Mouse (Mus musculus): Measurements from ENCODE around the gene Pcp4. TPM values are rescaled to one million over a fixed set of nuclear protein-coding genes. Genes with fewer than 3 reads are reported as not detected.

Gene Pcp4
- polyA plus RNA-seq, 1 experiment from 2014 or later: 19.6 TPM

DNA sequence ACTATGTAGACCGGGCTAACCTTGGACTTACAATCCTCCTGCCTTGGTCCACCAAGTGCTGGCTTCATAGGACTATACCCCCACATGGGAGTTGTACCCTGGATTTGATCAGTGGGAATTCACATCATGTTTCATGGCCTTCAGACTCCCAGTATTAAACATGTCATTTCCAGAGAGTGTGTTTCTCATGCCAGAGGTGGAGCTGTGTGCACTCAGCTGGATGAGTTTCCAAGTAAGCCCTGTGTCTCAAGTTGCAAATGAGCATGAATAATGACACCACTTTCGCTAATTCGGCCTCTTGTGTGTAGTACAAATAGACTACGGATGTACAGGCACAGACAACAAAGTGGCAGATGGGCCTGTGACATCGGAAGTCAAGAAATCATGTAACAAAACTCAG is 20.6 kb downstream of the Pcp4 start:
- no peaks in the 10 kb centered on the region for H3K9me3 ChIP-seq
- no peak overlapping the region for H3K4me3 ChIP-seq
- ATAC-seq (ENCODE audit: insufficient number of reproducible peaks, insufficient read depth, low FRiP score, low TSS enrichment): no peak
- H3K27ac ChIP-seq: no peak overlapping the region
- H3K27me3 ChIP-seq: no peaks in the 10 kb centered on the region; the same call in 1 of the 2 replicates
- WGBS: 71% methylated on average over 5 of the region's 5 CpGs
- no peak overlapping the region for H3K4me2 ChIP-seq (replicated peaks)
- H3K4me1 ChIP-seq: no peaks in the 10 kb centered on the region
- no peaks in the 10 kb centered on the region for H3K36me3 ChIP-seq
- H3K9ac ChIP-seq: no peak overlapping the region

DNA sequence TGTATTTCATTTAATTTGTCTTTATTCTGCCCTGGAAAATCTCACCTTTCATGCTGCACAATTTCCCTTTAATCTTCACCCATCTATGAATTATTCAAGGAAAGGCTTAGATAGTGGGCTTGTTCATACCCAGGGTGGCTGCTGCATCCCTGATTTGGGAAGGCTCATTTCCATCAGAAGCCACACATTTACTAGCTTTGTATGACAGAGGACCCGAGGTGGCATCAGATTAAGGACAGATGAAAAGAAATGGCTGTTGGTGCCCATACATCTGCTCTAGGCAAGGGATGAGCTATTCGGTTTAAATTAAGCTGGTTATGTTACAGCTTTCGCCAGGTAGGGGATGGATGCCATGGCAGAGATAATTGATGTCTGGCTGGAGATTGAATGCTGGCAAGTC is 24.1 kb downstream of the Pcp4 start:
- no peak for ATAC-seq (ENCODE audit: insufficient number of reproducible peaks, insufficient read depth, low FRiP score, low TSS enrichment)
- no peak overlapping the region for H3K4me3 ChIP-seq
- no peaks in the 10 kb centered on the region; the same call in 1 of the 2 replicates for H3K27me3 ChIP-seq
- H3K27ac ChIP-seq: no peak overlapping the region
- H3K9ac ChIP-seq: no peak overlapping the region
- 82% methylated on average over 3 of the region's 3 CpGs for WGBS
- no peak overlapping the region for H3K4me2 ChIP-seq (replicated peaks)
- no peaks in the 10 kb centered on the region for H3K4me1 ChIP-seq
- H3K36me3 ChIP-seq: no peaks in the 10 kb centered on the region
- H3K9me3 ChIP-seq: no peaks in the 10 kb centered on the region

DNA sequence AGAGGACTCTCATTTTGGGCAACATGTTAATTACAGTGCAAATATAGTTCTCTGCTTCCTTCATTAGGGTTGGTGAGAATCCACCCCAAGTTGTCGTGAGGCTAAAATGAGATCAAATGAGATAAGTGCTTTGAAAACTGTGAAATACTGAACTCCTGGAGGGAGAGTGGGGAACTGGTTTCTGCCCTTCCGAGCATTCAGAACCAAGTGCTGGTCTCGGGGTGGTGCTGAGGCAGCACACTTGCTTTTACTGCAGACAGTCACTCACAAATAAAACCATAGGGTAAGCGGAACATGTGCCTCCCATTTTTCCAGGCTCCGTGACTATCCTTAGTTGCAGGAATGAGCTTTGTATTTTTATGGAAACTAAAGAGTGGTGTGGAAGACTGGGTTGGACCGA is 26.7 kb downstream of the Pcp4 start:
- H3K27ac ChIP-seq: no peak overlapping the region
- no peaks in the 10 kb centered on the region; the same call in 1 of the 2 replicates for H3K27me3 ChIP-seq
- H3K9ac ChIP-seq: no peak overlapping the region
- no peak for ATAC-seq (ENCODE audit: insufficient number of reproducible peaks, insufficient read depth, low FRiP score, low TSS enrichment)
- WGBS: 74% methylated on average over 6 of the region's 6 CpGs
- no peak overlapping the region for H3K4me3 ChIP-seq
- H3K9me3 ChIP-seq: no peaks in the 10 kb centered on the region
- H3K4me1 ChIP-seq: no peaks in the 10 kb centered on the region
- no peaks in the 10 kb centered on the region for H3K36me3 ChIP-seq
- no peak overlapping the region for H3K4me2 ChIP-seq (replicated peaks)

DNA sequence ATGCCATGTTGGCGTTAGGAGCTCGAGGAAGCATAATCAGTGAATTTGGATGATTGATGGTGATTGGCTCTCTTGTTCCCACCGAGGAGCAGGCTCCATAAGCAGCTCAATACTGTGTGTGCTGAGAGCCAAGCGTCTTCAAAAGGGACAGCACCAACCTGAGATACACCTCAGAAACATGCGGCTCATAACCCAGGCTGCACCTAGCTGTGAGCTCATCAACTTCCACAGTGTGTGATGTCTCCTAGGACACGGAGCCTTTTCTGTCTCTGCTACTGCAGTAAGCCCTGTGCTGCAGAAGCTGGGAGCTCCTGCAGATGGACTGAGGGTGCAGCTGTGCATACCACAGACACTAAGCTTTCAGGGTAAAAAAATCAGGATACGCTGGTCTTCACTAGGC is 31.5 kb downstream of the Pcp4 start:
- no peak overlapping the region for H3K4me3 ChIP-seq
- WGBS: 71% methylated on average over 7 of the region's 7 CpGs
- no peak overlapping the region for H3K4me2 ChIP-seq (replicated peaks)
- H3K27me3 ChIP-seq: no peaks in the 10 kb centered on the region
- no peaks in the 10 kb centered on the region for H3K9me3 ChIP-seq
- H3K4me1 ChIP-seq: no peaks in the 10 kb centered on the region
- ATAC-seq (ENCODE audit: insufficient number of reproducible peaks, insufficient read depth, low FRiP score, low TSS enrichment): no peak
- no peaks in the 10 kb centered on the region for H3K36me3 ChIP-seq
- no peak overlapping the region for H3K27ac ChIP-seq
- no peak overlapping the region for H3K9ac ChIP-seq

DNA sequence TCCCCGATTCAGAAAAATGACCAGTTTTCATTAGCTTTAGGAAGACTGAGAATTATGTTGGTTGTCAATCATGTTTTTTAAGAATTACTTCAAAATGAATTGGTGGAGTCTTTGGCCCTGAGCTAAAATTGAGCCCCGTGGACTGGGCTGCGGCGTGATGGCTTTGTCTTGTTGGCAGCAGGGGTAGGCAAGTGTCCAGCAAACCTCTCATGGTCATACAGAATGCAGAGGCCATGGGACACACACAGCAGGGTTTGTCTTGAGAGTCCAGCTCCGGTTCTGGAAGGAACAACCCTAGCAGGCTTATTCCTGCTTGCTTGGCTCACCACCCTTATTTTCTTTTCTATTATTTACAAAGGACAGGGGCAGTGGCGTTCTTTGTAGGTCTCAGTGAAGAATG is 33.8 kb downstream of the Pcp4 start:
- Histone ChIP-seq H3K9ac (no peak overlapping the region), H3K27ac (no peak overlapping the region), H3K4me2 (replicated peaks) (no peak overlapping the region), H3K9me3 (no peaks in the 10 kb centered on the region), H3K4me3 (no peak overlapping the region), H3K36me3 (no peaks in the 10 kb centered on the region), H3K27me3 (no peaks in the 10 kb centered on the region), H3K4me1 (no peaks in the 10 kb centered on the region)
- 82% methylated on average over 6 of the region's 6 CpGs for WGBS
- no peak for ATAC-seq (ENCODE audit: insufficient number of reproducible peaks, insufficient read depth, low FRiP score, low TSS enrichment)

DNA sequence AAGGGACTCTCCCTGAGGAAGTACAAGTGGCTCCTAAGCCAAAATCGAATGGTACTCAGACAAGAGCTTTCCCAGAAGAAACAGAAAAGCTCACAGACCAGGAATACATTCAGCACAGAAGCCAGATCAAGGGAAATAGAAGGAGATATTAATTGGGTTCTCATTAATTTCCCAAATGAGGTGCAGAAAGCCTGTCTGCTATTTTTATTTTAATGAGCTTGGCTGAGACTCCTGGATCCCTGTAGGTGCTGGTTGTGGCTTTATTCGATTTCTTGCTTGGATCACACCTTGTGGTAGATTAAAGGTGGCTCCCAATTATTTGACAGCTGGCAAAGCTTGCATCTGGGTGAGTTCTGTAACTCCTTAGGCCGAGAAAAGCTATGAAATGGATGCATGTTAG is 35.2 kb downstream of the Pcp4 start:
- Histone ChIP-seq H3K27me3 (no peaks in the 10 kb centered on the region), H3K36me3 (no peaks in the 10 kb centered on the region), H3K4me2 (replicated peaks) (no peak overlapping the region), H3K9ac (no peak overlapping the region), H3K9me3 (no peaks in the 10 kb centered on the region), H3K4me3 (no peak overlapping the region), H3K27ac (no peak overlapping the region), H3K4me1 (no peaks in the 10 kb centered on the region)
- WGBS: 75% methylated on average over 3 of the region's 3 CpGs
- no peak for ATAC-seq (ENCODE audit: insufficient number of reproducible peaks, insufficient read depth, low FRiP score, low TSS enrichment)

DNA sequence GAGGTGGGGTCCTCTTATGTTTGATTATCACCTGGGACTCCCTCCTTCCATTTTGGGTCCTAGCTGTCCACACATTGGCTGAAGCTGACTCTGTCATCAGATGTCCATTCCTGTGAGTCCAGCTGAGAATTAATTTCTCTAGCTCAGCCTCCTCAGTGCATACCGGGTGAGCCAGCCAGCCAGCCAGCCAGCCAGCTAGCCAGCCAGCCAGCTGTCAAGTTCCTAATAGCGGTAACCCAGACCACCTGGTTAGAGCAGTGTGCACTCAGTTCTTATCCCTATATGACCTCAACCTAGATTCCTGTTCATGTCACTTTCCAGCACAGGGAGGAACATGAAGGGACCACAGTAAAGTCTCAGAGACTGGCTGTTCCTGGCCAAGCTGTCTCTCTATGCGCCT is 47.1 kb downstream of the Pcp4 start:
- no peak for ATAC-seq (ENCODE audit: insufficient number of reproducible peaks, insufficient read depth, low FRiP score, low TSS enrichment)
- H3K27me3 ChIP-seq: no peaks in the 10 kb centered on the region
- H3K4me3 ChIP-seq: no peak overlapping the region
- 65% methylated on average over 3 of the region's 3 CpGs for WGBS
- H3K27ac ChIP-seq: no peak overlapping the region
- no peaks in the 10 kb centered on the region for H3K36me3 ChIP-seq
- no peak overlapping the region for H3K4me2 ChIP-seq (replicated peaks)
- H3K9ac ChIP-seq: no peak overlapping the region
- H3K4me1 ChIP-seq: no peaks in the 10 kb centered on the region
- H3K9me3 ChIP-seq: no peaks in the 10 kb centered on the region

DNA sequence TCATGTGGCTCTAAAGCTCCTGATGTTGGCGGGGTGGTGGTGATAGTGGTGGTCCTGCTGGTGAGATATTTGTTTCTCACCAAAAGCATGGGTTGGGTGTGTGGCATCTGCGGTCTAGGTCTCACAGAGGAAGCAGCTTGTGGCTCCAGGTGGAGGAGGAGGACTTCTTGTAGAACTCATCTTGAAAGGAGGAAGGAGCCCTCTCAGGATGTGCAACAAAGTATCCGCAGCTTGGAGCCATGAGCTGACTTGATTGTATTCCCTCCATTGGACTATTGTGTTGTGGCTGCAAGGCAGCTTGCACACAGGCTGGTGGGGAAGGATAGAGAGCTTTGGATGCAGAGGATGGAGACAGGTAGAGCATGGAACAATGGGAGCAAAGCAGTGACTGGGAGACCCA is 60.1 kb downstream of the Pcp4 start:
- H3K36me3 ChIP-seq: no peaks in the 10 kb centered on the region
- 87% methylated on average over 3 of the region's 3 CpGs for WGBS
- no peak overlapping the region for H3K27ac ChIP-seq
- H3K9ac ChIP-seq: no peak overlapping the region
- H3K27me3 ChIP-seq: no peaks in the 10 kb centered on the region
- H3K4me1 ChIP-seq: no peaks in the 10 kb centered on the region
- no peak for ATAC-seq (ENCODE audit: insufficient number of reproducible peaks, insufficient read depth, low FRiP score, low TSS enrichment)
- H3K4me3 ChIP-seq: no peak overlapping the region
- no peak overlapping the region for H3K4me2 ChIP-seq (replicated peaks)
- H3K9me3 ChIP-seq: no peaks in the 10 kb centered on the region

DNA sequence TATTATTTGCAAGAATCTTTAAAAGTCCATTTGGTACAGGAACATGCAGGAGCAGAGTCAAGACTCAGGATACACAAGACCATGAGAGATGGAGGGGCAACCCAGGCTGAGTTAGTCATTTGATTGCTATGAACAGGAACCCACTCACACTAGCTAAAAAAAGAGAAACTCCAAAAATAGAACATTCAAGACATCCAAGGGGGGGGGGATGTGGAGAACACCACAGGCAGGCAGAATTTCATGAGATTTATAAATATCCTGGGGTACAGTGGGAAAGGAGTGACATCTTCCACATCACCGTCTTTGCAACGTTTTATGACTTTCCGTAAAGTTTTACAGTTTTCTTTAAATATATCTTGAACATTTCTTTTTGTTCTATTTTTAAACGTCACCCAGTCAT is 61.1 kb downstream of the Pcp4 start:
- no peak overlapping the region for H3K27ac ChIP-seq
- 91% methylated on average over 4 of the region's 4 CpGs for WGBS
- H3K9me3 ChIP-seq: no peaks in the 10 kb centered on the region
- H3K36me3 ChIP-seq: no peaks in the 10 kb centered on the region
- no peak overlapping the region for H3K9ac ChIP-seq
- H3K4me3 ChIP-seq: no peak overlapping the region
- no peaks in the 10 kb centered on the region for H3K4me1 ChIP-seq
- ATAC-seq (ENCODE audit: insufficient number of reproducible peaks, insufficient read depth, low FRiP score, low TSS enrichment): no peak
- no peaks in the 10 kb centered on the region for H3K27me3 ChIP-seq
- H3K4me2 ChIP-seq (replicated peaks): no peak overlapping the region

DNA sequence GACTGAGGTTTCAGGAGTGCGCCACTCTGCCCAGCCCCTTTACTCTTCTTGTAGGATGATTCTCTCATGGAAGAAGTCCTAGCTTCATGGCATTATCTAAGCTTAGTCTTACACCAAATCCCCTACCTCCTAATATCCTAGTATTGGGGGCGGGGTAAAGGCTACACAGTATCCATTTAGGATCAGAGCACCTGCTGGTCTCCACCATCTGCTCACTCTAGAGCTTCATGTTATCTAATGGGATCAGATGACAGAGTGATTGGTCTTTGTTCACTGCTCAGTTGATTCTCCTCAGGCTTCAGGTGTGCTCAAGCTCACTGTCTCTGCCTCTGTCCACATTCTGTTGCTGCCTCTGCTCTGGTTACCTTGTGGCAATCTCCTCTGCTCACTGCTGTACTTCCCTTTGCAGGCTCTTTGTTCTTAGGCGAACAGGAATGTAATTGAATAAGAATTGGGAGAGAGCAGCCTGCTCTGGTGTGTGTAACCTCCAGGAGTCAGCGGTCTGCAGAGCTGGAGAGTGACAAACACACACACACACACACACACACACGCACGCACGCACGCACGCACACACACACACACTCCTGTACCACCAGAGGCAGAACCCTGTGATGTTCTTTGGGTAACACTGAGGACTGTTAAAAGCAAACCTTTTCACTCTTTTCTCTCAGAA is 62.6 kb downstream of the Pcp4 start:
- Histone ChIP-seq H3K4me2 (replicated peaks) (no peak overlapping the region), H3K9me3 (no peaks in the 10 kb centered on the region), H3K27ac (no peak overlapping the region), H3K4me3 (no peak overlapping the region), H3K27me3 (no peaks in the 10 kb centered on the region), H3K36me3 (no peaks in the 10 kb centered on the region), H3K4me1 (no peaks in the 10 kb centered on the region), H3K9ac (no peak overlapping the region)
- no peak for ATAC-seq (ENCODE audit: insufficient number of reproducible peaks, insufficient read depth, low FRiP score, low TSS enrichment)
- 70% methylated on average over 9 of the region's 9 CpGs for WGBS

DNA sequence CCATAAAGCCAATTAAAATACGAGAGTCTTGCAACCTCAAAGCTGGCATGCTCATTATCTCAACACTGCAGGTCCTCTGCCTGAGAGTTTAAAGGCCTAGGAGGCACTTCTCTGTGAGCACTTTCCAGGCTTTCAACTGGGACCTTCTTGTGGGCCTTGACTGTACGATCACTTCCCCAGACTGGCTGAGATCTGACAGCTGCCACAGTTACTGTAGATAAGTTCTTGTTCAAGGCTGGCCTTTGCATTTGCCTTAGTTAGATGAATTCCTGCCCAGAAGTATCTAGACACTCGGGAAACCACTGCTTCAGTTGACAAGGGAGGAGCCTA is 63.1 kb downstream of the Pcp4 start:
- Histone ChIP-seq H3K9ac (no peak overlapping the region), H3K4me1 (no peaks in the 10 kb centered on the region), H3K4me2 (replicated peaks) (no peak overlapping the region), H3K27ac (no peak overlapping the region), H3K9me3 (no peaks in the 10 kb centered on the region), H3K27me3 (no peaks in the 10 kb centered on the region), H3K36me3 (no peaks in the 10 kb centered on the region), H3K4me3 (no peak overlapping the region)
- 65% methylated on average over 3 of the region's 3 CpGs for WGBS
- no peak for ATAC-seq (ENCODE audit: insufficient number of reproducible peaks, insufficient read depth, low FRiP score, low TSS enrichment)

DNA sequence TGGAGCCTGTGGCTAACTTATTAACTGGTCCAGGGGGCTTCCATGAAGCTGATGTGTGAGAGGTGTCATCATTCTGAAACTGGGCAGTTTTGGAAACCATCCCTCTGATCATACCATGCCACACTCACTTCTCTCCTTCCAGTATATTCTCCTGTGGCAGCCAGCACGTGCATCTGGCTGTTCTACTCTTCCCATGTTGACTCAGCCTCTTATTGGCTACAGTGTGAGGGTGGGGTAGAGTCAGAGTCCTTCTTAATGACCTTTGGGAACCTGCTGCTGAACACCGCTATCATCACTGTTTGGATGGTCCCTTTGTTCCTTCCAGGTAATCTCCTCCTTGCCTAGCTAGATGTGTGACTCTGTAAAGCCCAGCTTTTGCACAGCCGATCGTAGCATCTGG is 63.6 kb downstream of the Pcp4 start:
- ATAC-seq (ENCODE audit: insufficient number of reproducible peaks, insufficient read depth, low FRiP score, low TSS enrichment): no peak
- 87% methylated on average over 4 of the region's 4 CpGs for WGBS
- H3K9me3 ChIP-seq: no peaks in the 10 kb centered on the region
- no peak overlapping the region for H3K4me2 ChIP-seq (replicated peaks)
- H3K4me3 ChIP-seq: no peak overlapping the region
- H3K9ac ChIP-seq: no peak overlapping the region
- H3K4me1 ChIP-seq: no peaks in the 10 kb centered on the region
- H3K36me3 ChIP-seq: no peaks in the 10 kb centered on the region
- no peaks in the 10 kb centered on the region for H3K27me3 ChIP-seq
- H3K27ac ChIP-seq: no peak overlapping the region

DNA sequence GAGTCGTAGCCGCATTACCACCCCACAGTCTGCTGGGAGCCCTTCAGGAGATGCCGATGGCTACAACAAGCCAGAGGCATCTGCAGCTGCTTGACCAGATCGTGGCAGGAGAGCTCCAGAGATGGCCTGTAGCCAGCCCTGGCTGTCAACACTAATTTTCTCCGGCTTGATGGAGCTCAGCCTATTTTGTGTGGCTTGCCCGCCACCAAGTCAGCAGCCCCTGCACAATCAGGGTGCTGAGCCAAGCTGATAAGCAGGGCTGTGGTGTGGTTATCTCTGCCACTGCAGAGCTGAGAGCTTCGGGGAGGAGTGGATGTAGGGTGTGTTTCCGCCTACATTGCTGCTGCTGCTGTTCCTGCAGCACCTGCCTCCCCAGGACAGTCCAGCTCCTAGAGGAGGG is 66.3 kb downstream of the Pcp4 start:
- 74% methylated on average over 8 of the region's 8 CpGs for WGBS
- no peak for ATAC-seq (ENCODE audit: insufficient number of reproducible peaks, insufficient read depth, low FRiP score, low TSS enrichment)
- no peak overlapping the region for H3K4me2 ChIP-seq (replicated peaks)
- H3K4me3 ChIP-seq: no peak overlapping the region
- no peaks in the 10 kb centered on the region for H3K36me3 ChIP-seq
- no peaks in the 10 kb centered on the region for H3K4me1 ChIP-seq
- H3K9me3 ChIP-seq: no peaks in the 10 kb centered on the region
- H3K27ac ChIP-seq: no peak overlapping the region
- no peaks in the 10 kb centered on the region for H3K27me3 ChIP-seq
- H3K9ac ChIP-seq: no peak overlapping the region

Data from embryonic facial prominence, embryonic 12.5 days (tissue).